Mouse (Mus musculus): ENCODE results near the gene Lats2. TPM values are rescaled to one million over a fixed set of nuclear protein-coding genes. Genes with fewer than 3 reads are reported as not detected.

Gene Lats2
- total RNA-seq, 1 experiment: 9.1 TPM

GRCm38 (mm10) chr14:57791171-57791570 lies 33.0 kb upstream of the Lats2 start:
- in situ Hi-C loops (cut with MboI; ENCODE audit: low sequenced_read_pairs in 2 of 2, unreplicated experiment in 2 of 2): no loop called here
- TF ChIP-seq HCFC1 (IDR thresholded peaks at IDR 0.05; ENCODE audit: borderline replicate concordance, insufficient read depth, low read length) (no peak), MAFK (IDR thresholded peaks at IDR 0.05; ENCODE audit: insufficient read depth, low read depth, low read length) (no peak), CHD2 (IDR thresholded peaks at IDR 0.05; ENCODE audit: low read depth, low read length) (no peak), ZNF384 (IDR thresholded peaks at IDR 0.05; ENCODE audit: low read depth, low read length) (no peak), ZC3H11A (IDR thresholded peaks at IDR 0.05; ENCODE audit: borderline replicate concordance, low read depth, low read length) (no peak)
- Histone ChIP-seq H3K9ac (ENCODE audit: insufficient read depth, low read depth, low read length, poor library complexity, severe bottlenecking) (no peak overlapping the region), H3K9me3 (ENCODE audit: control insufficient read depth, insufficient read depth, low read depth, low read length) (no peaks in the 10 kb centered on the region), H3K4me3 (ENCODE audit: insufficient read depth in 1 of 2, low read depth in 1 of 2, low read length in 2 of 2, poor library complexity in 1 of 2, severe bottlenecking in 1 of 2) (no peak overlapping the region), H3K4me1 (ENCODE audit: control insufficient read depth in 2 of 2, insufficient read depth in 2 of 2, low read length in 2 of 2, poor library complexity in 1 of 2) (no peaks in the 10 kb centered on the region), H3K27ac (ENCODE audit: insufficient read depth, low read depth, low read length, poor library complexity, severe bottlenecking) (no peak overlapping the region), H3K36me3 (ENCODE audit: control insufficient read depth, insufficient read depth, low read length, poor library complexity, severe bottlenecking) (no peaks in the 10 kb centered on the region)
- no peak for DNase-seq (ENCODE audit: low read depth, low spot score)

- no peak for DNase-seq (ENCODE audit: low read depth, low spot score)
- H3K36me3 ChIP-seq (ENCODE audit: control insufficient read depth, insufficient read depth, low read length, poor library complexity, severe bottlenecking): no peaks in the 10 kb centered on the region
- no peak overlapping the region for H3K27ac ChIP-seq (ENCODE audit: insufficient read depth, low read depth, low read length, poor library complexity, severe bottlenecking)
- H3K9ac ChIP-seq (ENCODE audit: insufficient read depth, low read depth, low read length, poor library complexity, severe bottlenecking): no peak overlapping the region
- in situ Hi-C loops (cut with MboI; ENCODE audit: low sequenced_read_pairs in 2 of 2, unreplicated experiment in 2 of 2): no loop called here
- no peak overlapping the region for H3K4me3 ChIP-seq (ENCODE audit: insufficient read depth in 1 of 2, low read depth in 1 of 2, low read length in 2 of 2, poor library complexity in 1 of 2, severe bottlenecking in 1 of 2)
- TF ChIP-seq ZC3H11A (IDR thresholded peaks at IDR 0.05; ENCODE audit: borderline replicate concordance, low read depth, low read length) (no peak), MAFK (IDR thresholded peaks at IDR 0.05; ENCODE audit: insufficient read depth, low read depth, low read length) (no peak), ZNF384 (IDR thresholded peaks at IDR 0.05; ENCODE audit: low read depth, low read length) (no peak), HCFC1 (IDR thresholded peaks at IDR 0.05; ENCODE audit: borderline replicate concordance, insufficient read depth, low read length) (no peak), CHD2 (IDR thresholded peaks at IDR 0.05; ENCODE audit: low read depth, low read length) (no peak)
- H3K9me3 ChIP-seq (ENCODE audit: control insufficient read depth, insufficient read depth, low read depth, low read length): no peaks in the 10 kb centered on the region
- no peaks in the 10 kb centered on the region for H3K4me1 ChIP-seq (ENCODE audit: control insufficient read depth in 2 of 2, insufficient read depth in 2 of 2, low read length in 2 of 2, poor library complexity in 1 of 2)
Measured at GRCm38 (mm10) chr14:57789759-57790158, 31.6 kb upstream of the Lats2 start.

- no peak for DNase-seq (ENCODE audit: low read depth, low spot score)
- Histone ChIP-seq H3K4me3 (ENCODE audit: insufficient read depth in 1 of 2, low read depth in 1 of 2, low read length in 2 of 2, poor library complexity in 1 of 2, severe bottlenecking in 1 of 2) (no peak overlapping the region), H3K4me1 (ENCODE audit: control insufficient read depth in 2 of 2, insufficient read depth in 2 of 2, low read length in 2 of 2, poor library complexity in 1 of 2) (no peaks in the 10 kb centered on the region), H3K9me3 (ENCODE audit: control insufficient read depth, insufficient read depth, low read depth, low read length) (no peaks in the 10 kb centered on the region), H3K9ac (ENCODE audit: insufficient read depth, low read depth, low read length, poor library complexity, severe bottlenecking) (no peak overlapping the region), H3K36me3 (ENCODE audit: control insufficient read depth, insufficient read depth, low read length, poor library complexity, severe bottlenecking) (no peaks in the 10 kb centered on the region), H3K27ac (ENCODE audit: insufficient read depth, low read depth, low read length, poor library complexity, severe bottlenecking) (no peak overlapping the region)
- in situ Hi-C loops (cut with MboI; ENCODE audit: low sequenced_read_pairs in 2 of 2, unreplicated experiment in 2 of 2): no loop called here
- TF ChIP-seq ZNF384 (IDR thresholded peaks at IDR 0.05; ENCODE audit: low read depth, low read length) (no peak), MAFK (IDR thresholded peaks at IDR 0.05; ENCODE audit: insufficient read depth, low read depth, low read length) (peak; percentile 83)
Measured at GRCm38 (mm10) chr14:57789311-57789710, 31.1 kb upstream of the Lats2 start.

GRCm38 (mm10) chr14:57787406-57787805 lies 29.2 kb upstream of the Lats2 start:
- no peaks in the 10 kb centered on the region for H3K4me1 ChIP-seq (ENCODE audit: control insufficient read depth in 2 of 2, insufficient read depth in 2 of 2, low read length in 2 of 2, poor library complexity in 1 of 2)
- no peak for TF ChIP-seq HCFC1 (IDR thresholded peaks at IDR 0.05; ENCODE audit: borderline replicate concordance, insufficient read depth, low read length)
- no peak for TF ChIP-seq ZNF384 (IDR thresholded peaks at IDR 0.05; ENCODE audit: low read depth, low read length)
- no peak for TF ChIP-seq ZC3H11A (IDR thresholded peaks at IDR 0.05; ENCODE audit: borderline replicate concordance, low read depth, low read length)
- no peak for TF ChIP-seq CHD2 (IDR thresholded peaks at IDR 0.05; ENCODE audit: low read depth, low read length)
- no peak for TF ChIP-seq MAFK (IDR thresholded peaks at IDR 0.05; ENCODE audit: insufficient read depth, low read depth, low read length)
- no peak overlapping the region for H3K9ac ChIP-seq (ENCODE audit: insufficient read depth, low read depth, low read length, poor library complexity, severe bottlenecking)
- in situ Hi-C loops (cut with MboI; ENCODE audit: low sequenced_read_pairs in 2 of 2, unreplicated experiment in 2 of 2): no loop called here
- no peak overlapping the region for H3K4me3 ChIP-seq (ENCODE audit: insufficient read depth in 1 of 2, low read depth in 1 of 2, low read length in 2 of 2, poor library complexity in 1 of 2, severe bottlenecking in 1 of 2)
- no peaks in the 10 kb centered on the region for H3K36me3 ChIP-seq (ENCODE audit: control insufficient read depth, insufficient read depth, low read length, poor library complexity, severe bottlenecking)
- no peak for DNase-seq (ENCODE audit: low read depth, low spot score)
- no peak overlapping the region for H3K27ac ChIP-seq (ENCODE audit: insufficient read depth, low read depth, low read length, poor library complexity, severe bottlenecking)
- H3K9me3 ChIP-seq (ENCODE audit: control insufficient read depth, insufficient read depth, low read depth, low read length): no peaks in the 10 kb centered on the region

GRCm38 (mm10) chr14:57772157-57772815 lies 14.1 kb upstream of the Lats2 start:
- H3K4me3 ChIP-seq (ENCODE audit: insufficient read depth in 1 of 2, low read depth in 1 of 2, low read length in 2 of 2, poor library complexity in 1 of 2, severe bottlenecking in 1 of 2): no peak overlapping the region
- H3K36me3 ChIP-seq (ENCODE audit: control insufficient read depth, insufficient read depth, low read length, poor library complexity, severe bottlenecking): no peaks in the 10 kb centered on the region
- 0 out of 4 replicates have a peak, but pooled peaks cover 0 to 2% of the 10 kb centered on the region in 2 experiments for H3K4me1 ChIP-seq (ENCODE audit: control insufficient read depth in 2 of 2, insufficient read depth in 2 of 2, low read length in 2 of 2, poor library complexity in 1 of 2)
- no peak overlapping the region for H3K9ac ChIP-seq (ENCODE audit: insufficient read depth, low read depth, low read length, poor library complexity, severe bottlenecking)
- no peak for DNase-seq (ENCODE audit: low read depth, low spot score)
- no peak for TF ChIP-seq HCFC1 (IDR thresholded peaks at IDR 0.05; ENCODE audit: borderline replicate concordance, insufficient read depth, low read length)
- TF ChIP-seq CHD2 (IDR thresholded peaks at IDR 0.05; ENCODE audit: low read depth, low read length): no peak
- TF ChIP-seq ZNF384 (IDR thresholded peaks at IDR 0.05; ENCODE audit: low read depth, low read length): no peak
- TF ChIP-seq ZC3H11A (IDR thresholded peaks at IDR 0.05; ENCODE audit: borderline replicate concordance, low read depth, low read length): no peak
- TF ChIP-seq MAFK (IDR thresholded peaks at IDR 0.05; ENCODE audit: insufficient read depth, low read depth, low read length): no peak
- in situ Hi-C loops (cut with MboI; ENCODE audit: low sequenced_read_pairs in 2 of 2, unreplicated experiment in 2 of 2): no loop called here
- H3K9me3 ChIP-seq (ENCODE audit: control insufficient read depth, insufficient read depth, low read depth, low read length): no peaks in the 10 kb centered on the region
- H3K27ac ChIP-seq (ENCODE audit: insufficient read depth, low read depth, low read length, poor library complexity, severe bottlenecking): no peak overlapping the region
